ENCODE assay signal across 11 mouse cellular contexts in genomic region chr4:34371281-34372032, GRCm38 (mm10).
DNase-seq lines count a peak whose midpoint lies in the region; ATAC-seq and TF ChIP-seq lines count a peak whose summit lies in the region.
"Had no signal": no experiment of that assay in that cellular context is flagged by ENCODE, and none has a peak within 500 bp of the region (broad histone marks: within the 10 kb centered on the region; RNA-seq: fewer than 3 reads in every experiment).

No protein-coding gene starts in this region.

- TF ChIP-seq POLR2A in brain, embryonic 14.5 days (IDR thresholded peaks at IDR 0.05; ENCODE audit: borderline replicate concordance, extremely low read depth, insufficient read depth, insufficient read length, poor library complexity, severe bottlenecking): no peak

- no peak for ATAC-seq in liver, postnatal 0 days
- ATAC-seq in liver, embryonic 12.5 days: no peak
- peak; percentile 54; the same call in 1 of the 2 replicates for ATAC-seq in neural tube, embryonic 14.5 days (ENCODE audit: low read depth)
- ATAC-seq: CD4-positive, CD25-positive, alpha-beta regulatory T cell, adult 4 months had no signal

- no peak for DNase-seq in gastrocnemius, adult 2 months
- DNase-seq in gastrocnemius, adult 18-20 months (ENCODE audit: low spot score): no peak
- no peak for DNase-seq in liver, postnatal 0 days
- DNase-seq in brain, embryonic 14.5 days (ENCODE audit: low read depth): peak; percentile 73
- DNase-seq in thymus, postnatal 0 days (ENCODE audit: low spot score): no peak
- no peak for DNase-seq in urinary bladder, adult 2 months (ENCODE audit: low spot score)
- DNase-seq: gastrocnemius, postnatal 36 days had no signal

- peak; percentile 46 for TF ChIP-seq CTCF in gastrocnemius, adult 2 months (IDR thresholded peaks at IDR 0.05)
- TF ChIP-seq CTCF in liver, postnatal 0 days (IDR thresholded peaks at IDR 0.05; ENCODE audit: low read depth): 0 out of 2 replicates have a peak, but pooled peaks have one; percentile 3
- no peak for TF ChIP-seq CTCF in brain, embryonic 14.5 days (IDR thresholded peaks at IDR 0.05; ENCODE audit: borderline replicate concordance, extremely low read depth, insufficient read depth, insufficient read length)

- no peaks in the 10 kb centered on the region for H3K4me1 ChIP-seq in liver, postnatal 0 days (ENCODE audit: insufficient read depth)
- H3K4me1 ChIP-seq in liver, embryonic 12.5 days: no peaks in the 10 kb centered on the region
- H3K4me1 ChIP-seq in neural tube, embryonic 14.5 days (ENCODE audit: control insufficient read depth, insufficient read depth, low read length): no peaks in the 10 kb centered on the region

- no peak for TF ChIP-seq EP300 in liver, postnatal 0 days (IDR thresholded peaks at IDR 0.05; ENCODE audit: low read depth)

- intact Hi-C loops in gastrocnemius, adult 2 months (cut with DNase I): no loop called here

- no peaks in the 10 kb centered on the region for H3K27me3 ChIP-seq in liver, postnatal 0 days (ENCODE audit: insufficient read depth, low read length)
- no peaks in the 10 kb centered on the region for H3K27me3 ChIP-seq in liver, embryonic 12.5 days (replicated peaks)
- no peaks in the 10 kb centered on the region for H3K27me3 ChIP-seq in neural tube, embryonic 14.5 days (ENCODE audit: control insufficient read depth, insufficient read depth, low read length)

- H3K36me3 ChIP-seq in liver, postnatal 0 days (replicated peaks; ENCODE audit: insufficient read depth, low read length): no peaks in the 10 kb centered on the region
- H3K36me3 ChIP-seq in liver, embryonic 12.5 days: no peaks in the 10 kb centered on the region
- H3K36me3 ChIP-seq in neural tube, embryonic 14.5 days (ENCODE audit: control insufficient read depth, insufficient read depth, low read length): no peaks in the 10 kb centered on the region

- H3K9me3 ChIP-seq in liver, postnatal 0 days (ENCODE audit: low read length): no peaks in the 10 kb centered on the region
- no peaks in the 10 kb centered on the region for H3K9me3 ChIP-seq in liver, embryonic 12.5 days (replicated peaks)
- no peaks in the 10 kb centered on the region for H3K9me3 ChIP-seq in neural tube, embryonic 14.5 days (ENCODE audit: control insufficient read depth, low read length)

- no peak overlapping the region for H3K9ac ChIP-seq in liver, postnatal 0 days (replicated peaks)
- no peak overlapping the region for H3K9ac ChIP-seq in liver, embryonic 12.5 days
- H3K9ac ChIP-seq in neural tube, embryonic 14.5 days (replicated peaks; ENCODE audit: low read depth, low read length): no peak overlapping the region
- H3K9ac ChIP-seq: liver, embryonic 14.5 days had no signal

- no peak overlapping the region for H3K4me3 ChIP-seq in gastrocnemius, adult 2 months
- no peak overlapping the region for H3K4me3 ChIP-seq in liver, postnatal 0 days (ENCODE audit: low read depth, low read length)
- H3K4me3 ChIP-seq in liver, embryonic 12.5 days: no peak overlapping the region
- no peak overlapping the region for H3K4me3 ChIP-seq in neural tube, embryonic 14.5 days (ENCODE audit: low read depth, low read length)

- WGBS in liver, postnatal 0 days (ENCODE audit: insufficient replicate concordance): 57% methylated on average over 8 of the region's 8 CpGs
- 59% methylated on average over 8 of the region's 8 CpGs for WGBS in liver, embryonic 12.5 days (ENCODE audit: insufficient replicate concordance)
- 56% methylated on average over 8 of the region's 8 CpGs for WGBS in neural tube, embryonic 14.5 days

- no peak overlapping the region for H3K27ac ChIP-seq in gastrocnemius, adult 2 months
- no peak overlapping the region for H3K27ac ChIP-seq in liver, postnatal 0 days (ENCODE audit: low read depth)
- H3K27ac ChIP-seq in liver, embryonic 12.5 days: no peak overlapping the region
- H3K27ac ChIP-seq in neural tube, embryonic 14.5 days (ENCODE audit: low read depth, low read length): peak overlapping the region; percentile 7; the same call in 1 of the 2 replicates
- H3K27ac ChIP-seq: liver, embryonic 14.5 days had no signal

- H3K4me2 ChIP-seq in liver, postnatal 0 days (ENCODE audit: low read depth, low read length): no peak overlapping the region
- H3K4me2 ChIP-seq in liver, embryonic 12.5 days: no peak overlapping the region
- H3K4me2 ChIP-seq in neural tube, embryonic 14.5 days (ENCODE audit: low read depth, low read length): no peak overlapping the region
